Mouse (Mus musculus) olfactory bulb, adult 2 months (tissue): ENCODE results near the gene Cacnb1.

Experiments
- CTCF ChIP-seq: fragments of 200-500 bp; IDR thresholded peaks from 2 replicates; pipeline ENCODE4 v1.5.1; 2012; ENCODE audit warnings: low read depth, mild to moderate bottlenecking, low read length, moderate library complexity; ENCODE audit not compliant: insufficient read depth
- POLR2A ChIP-seq: fragments of 200-500 bp; IDR thresholded peaks from 2 replicates; pipeline ENCODE4 v1.6.1; 2012; ENCODE audit warnings: mild to moderate bottlenecking, low read depth, low read length, moderate library complexity; ENCODE audit not compliant: insufficient read depth

DNA sequence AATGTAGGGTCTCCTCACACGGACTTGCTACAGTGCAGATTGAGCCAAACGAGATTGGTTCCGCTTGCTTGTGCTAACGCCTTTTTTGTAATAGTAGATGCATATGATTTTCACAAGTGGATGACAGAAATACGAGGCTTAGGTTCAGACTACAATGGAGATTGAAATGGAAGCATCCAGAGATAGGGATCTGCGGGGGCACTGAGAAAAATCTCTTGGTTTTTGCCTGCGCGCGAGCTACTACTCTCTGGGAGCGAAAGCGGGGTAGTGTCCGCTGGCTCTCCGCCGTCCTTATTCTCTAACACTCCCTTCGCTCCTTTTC lies 3.4 kb upstream of the Cacnb1 start:
- no peak for TF ChIP-seq CTCF
- no peak for TF ChIP-seq POLR2A
